Mouse (Mus musculus) adrenal gland, adult 8-10 months (tissue): ENCODE measurements around the gene Pithd1. TPM values are rescaled to one million over a fixed set of nuclear protein-coding genes. Genes with fewer than 3 reads are reported as not detected.

Experiments
- DNase-seq: peaks from one replicate; pipeline ENCODE4 v3.0.0; 2022
- total RNA-seq, 4 experiments: library from RNA; stranded (reverse); gene quantifications; 2 replicates each; pipeline ENCODE4 v1.2.4; 2022

The Pithd1 gene
- total RNA-seq, 4 experiments from 2014 or later = 31.8 to 51.8 (median 40.4) TPM

DNA sequence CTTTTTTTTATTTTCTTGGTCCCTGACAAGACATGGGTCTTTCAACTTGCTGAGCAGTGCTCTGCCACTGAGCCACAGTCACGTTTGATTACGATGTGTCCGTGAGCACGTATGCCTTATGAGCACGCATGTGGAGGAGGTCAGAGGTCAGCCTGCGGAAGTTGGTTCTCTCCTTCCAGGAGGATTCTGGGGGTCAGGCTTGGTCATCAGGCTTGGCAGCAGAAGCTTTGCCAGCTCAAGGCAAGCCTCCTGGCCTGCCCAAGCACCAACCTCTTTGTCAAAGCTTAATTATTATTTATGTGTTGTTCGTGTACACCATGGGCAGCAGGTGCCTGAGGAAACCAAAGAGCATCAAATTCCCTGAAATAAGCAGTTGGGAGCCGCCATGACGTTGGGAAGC lies 58.7 kb downstream of the Pithd1 start:
- DNase-seq = no peak

DNA sequence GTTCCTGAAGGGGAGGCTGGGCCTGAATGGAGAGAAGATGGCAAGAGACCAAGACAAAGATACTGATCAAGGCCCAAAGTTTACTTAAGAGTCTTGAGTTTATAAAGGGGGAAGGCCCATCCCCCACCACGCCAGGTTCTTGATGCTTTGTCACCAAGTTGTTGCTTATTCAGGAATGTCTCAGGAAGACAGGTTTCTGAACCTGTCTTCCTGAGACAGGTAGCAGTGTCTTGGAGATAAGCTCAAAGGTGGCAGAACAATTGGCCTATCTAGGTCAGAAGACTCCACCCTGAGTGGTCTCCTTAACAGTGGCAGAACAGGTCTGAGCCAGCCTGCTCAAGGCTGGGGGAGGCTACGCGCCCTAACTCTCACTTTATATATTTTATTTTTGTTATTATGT lies 60.2 kb downstream of the Pithd1 start:
- DNase-seq = no peak

- no peak for DNase-seq
Measured at GRCm38 (mm10) chr4:135926195-135926808, 60.8 kb downstream of the Pithd1 start.

Other genes with a start within 250 kb of the Pithd1 start
- gene Myom3, start 227.5 kb downstream of the Pithd1 start, total RNA-seq = under 1 TPM; 0.12 to 0.52 (median 0.22) TPM
- gene Srsf10, start 131.5 kb downstream of the Pithd1 start, total RNA-seq = 100 to 1,000 TPM in 2 of 4 experiments, 10 to 100 TPM in 2; 93.3 to 127 (median 104) TPM
- gene Pnrc2, start 113.4 kb downstream of the Pithd1 start, total RNA-seq = 100 to 1,000 TPM; 106 to 163 (median 148) TPM
- 1 to 10 TPM; 2.2 to 3.6 (median 2.8) TPM for gene Cnr2, start 91.9 kb downstream of the Pithd1 start, total RNA-seq
- gene Fuca1, start 66.5 kb downstream of the Pithd1 start, total RNA-seq = 100 to 1,000 TPM in 3 of 4 experiments, 10 to 100 TPM in 1; 83.5 to 119 (median 106) TPM
- gene Hmgcl, start 40.8 kb downstream of the Pithd1 start, total RNA-seq = 10 to 100 TPM; 51.7 to 68.6 (median 62.8) TPM
- 10 to 100 TPM; 12.5 to 23.3 (median 22.5) TPM for gene Gale, start 23.5 kb downstream of the Pithd1 start, total RNA-seq
- 10 to 100 TPM; 79.7 to 84.5 (median 81.6) TPM for gene Lypla2, start 14.6 kb downstream of the Pithd1 start, total RNA-seq
- 10 to 100 TPM; 38.6 to 44.8 (median 43.9) TPM for gene Eloa, start 34.5 kb upstream of the Pithd1 start, total RNA-seq
- 100 to 1,000 TPM; 326 to 545 (median 424) TPM for gene Rpl11, start 66.2 kb upstream of the Pithd1 start, total RNA-seq
- 10 to 100 TPM; 58.3 to 76.8 (median 73.8) TPM for gene Id3, start 156.2 kb upstream of the Pithd1 start, total RNA-seq
- gene E2f2, start 185.1 kb upstream of the Pithd1 start, total RNA-seq = 1 to 10 TPM; 2.6 to 3.6 (median 2.7) TPM
- 1 to 10 TPM; 2.5 to 4.9 (median 3.6) TPM for gene Asap3, start 219.1 kb upstream of the Pithd1 start, total RNA-seq